Mouse (Mus musculus) ES-Bruce4 (cell line): ENCODE data around the gene Arhgef10l. TPM values are rescaled to one million over a fixed set of nuclear protein-coding genes. Genes with fewer than 3 reads are reported as not detected.

Experiments used
- H3K27ac ChIP-seq: 2 replicates; pipeline ENCODE4 v1.5.1; 2012; ENCODE audit warnings: low read length, inconsistent platforms; ENCODE audit not compliant: insufficient read depth
- H3K27me3 ChIP-seq: 2 replicates; pipeline ENCODE4 v1.6.1; 2012; ENCODE audit warnings: mild to moderate bottlenecking, low read length, inconsistent platforms; ENCODE audit not compliant: control insufficient read depth, poor library complexity, insufficient read depth, severe bottlenecking
- H3K36me3 ChIP-seq: 2 replicates; pipeline ENCODE4 v1.6.1; 2012; ENCODE audit warnings: inconsistent platforms, mild to moderate bottlenecking, low read length, moderate library complexity; ENCODE audit not compliant: control insufficient read depth, poor library complexity, insufficient read depth, severe bottlenecking
- H3K4me1 ChIP-seq: one replicate; pipeline ENCODE4 v1.8.1; 2011; ENCODE audit warnings: low read length; ENCODE audit not compliant: control insufficient read depth, insufficient read depth
- H3K4me3 ChIP-seq: 2 replicates; pipeline ENCODE4 v1.5.1; 2011; ENCODE audit warnings: low read depth, mild to moderate bottlenecking, low read length
- H3K9ac ChIP-seq: 2 replicates; pipeline ENCODE4 v1.6.1; 2012; ENCODE audit warnings: low read depth, mild to moderate bottlenecking, inconsistent platforms; ENCODE audit not compliant: poor library complexity, severe bottlenecking
- H3K9me3 ChIP-seq: replicated peaks from 2 replicates; pipeline ENCODE4 v1.6.1; 2012; ENCODE audit warnings: mild to moderate bottlenecking, low read length, inconsistent platforms; ENCODE audit not compliant: control insufficient read depth, poor library complexity, insufficient read depth, severe bottlenecking
- CTCF ChIP-seq: IDR thresholded peaks from one replicate; pipeline ENCODE4 v1.8.1; 2011; ENCODE audit warnings: low read depth, low read length
- EP300 ChIP-seq: IDR thresholded peaks from 2 replicates; pipeline ENCODE4 v1.6.1; 2011; ENCODE audit warnings: low read depth, low read length; ENCODE audit not compliant: insufficient read depth
- POLR2A ChIP-seq: IDR thresholded peaks from one replicate; pipeline ENCODE4 v1.8.1; 2011; ENCODE audit warnings: low read length; ENCODE audit not compliant: insufficient read depth
- polyA plus RNA-seq: library from polyadenylated mRNA; stranded (reverse); fragments of >200 nt; gene quantifications from 2 replicates; pipeline ENCODE4 v1.2.4, GENCODE M21; 2011; ENCODE audit warnings: low read depth; ENCODE audit not compliant: missing spikeins, insufficient read depth, insufficient read length

Gene Arhgef10l
- 7.5 and 7.7 TPM in 2 replicates for polyA plus RNA-seq

DNA sequence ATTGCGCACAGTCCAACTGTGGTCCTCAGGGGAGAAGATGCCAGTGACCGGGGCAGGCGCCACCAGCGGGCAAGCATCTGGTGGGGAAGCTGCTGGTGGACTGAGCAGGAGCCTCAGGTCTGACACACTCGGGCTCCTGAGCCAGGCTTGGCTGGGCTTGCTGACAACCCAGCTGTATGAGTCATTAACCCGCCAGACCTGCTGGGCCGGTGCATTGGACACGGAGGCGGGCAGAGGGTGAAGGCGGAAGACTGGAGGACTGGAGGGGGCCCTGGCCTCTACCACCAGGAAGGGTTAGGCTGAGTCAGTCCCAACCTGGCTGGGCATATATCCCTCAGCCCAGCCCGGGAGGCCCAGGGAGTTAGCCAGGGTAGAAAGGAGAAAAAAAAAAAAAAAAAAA lies at the start of gene Arhgef10l:
Arhgef10l (minus strand) TSS at position 253 of the 400 bp plus-strand sequence.
- TF ChIP-seq EP300 (no peak), POLR2A (no peak), CTCF (no peak)
- H3K27me3 ChIP-seq = no peaks in the 10 kb centered on the region
- no peaks in the 10 kb centered on the region for H3K9me3 ChIP-seq
- H3K9ac ChIP-seq = no peak within 1 kb of the TSS
- no peak within 1 kb of the TSS for H3K4me3 ChIP-seq
- peaks cover 10% of the 10 kb centered on the region for H3K4me1 ChIP-seq
- no peak within 1 kb of the TSS for H3K27ac ChIP-seq
- H3K36me3 ChIP-seq = no peaks in the 10 kb centered on the region

DNA sequence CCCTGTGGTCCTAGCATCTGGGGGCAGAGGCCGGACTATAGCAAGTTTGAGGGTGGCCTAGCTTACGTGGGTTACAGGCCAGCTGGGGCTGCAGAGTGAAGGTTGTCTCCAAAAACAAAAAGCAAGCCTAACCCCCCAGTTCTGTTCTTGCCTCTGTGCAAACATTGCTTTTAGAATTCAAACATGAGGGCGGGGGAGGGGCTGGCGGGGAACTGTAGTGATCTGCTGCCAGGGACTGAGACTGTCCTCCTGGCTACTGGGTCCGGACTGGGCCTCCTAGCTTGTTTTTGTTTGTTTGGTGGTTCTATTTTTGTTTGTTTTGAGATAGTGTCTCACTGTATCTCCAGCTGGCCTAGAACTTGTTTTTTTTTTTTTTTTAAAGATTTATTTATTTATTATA lies 48.8 kb upstream of the Arhgef10l start:
- Histone ChIP-seq H3K9ac (no peak overlapping the region), H3K27ac (no peak overlapping the region), H3K9me3 (no peaks in the 10 kb centered on the region), H3K4me3 (no peak overlapping the region), H3K27me3 (no peaks in the 10 kb centered on the region), H3K36me3 (peaks cover 91% of the 10 kb centered on the region), H3K4me1 (no peaks in the 10 kb centered on the region)
- TF ChIP-seq EP300 (no peak), POLR2A (no peak), CTCF (no peak)

GRCm38 (mm10) chr4:140713480-140714365 lies 47.9 kb upstream of the Arhgef10l start:
- Histone ChIP-seq H3K9ac (no peak overlapping the region), H3K4me3 (no peak overlapping the region), H3K9me3 (no peaks in the 10 kb centered on the region), H3K4me1 (no peaks in the 10 kb centered on the region), H3K27ac (no peak overlapping the region), H3K36me3 (peaks cover 92% of the 10 kb centered on the region), H3K27me3 (no peaks in the 10 kb centered on the region)
- TF ChIP-seq POLR2A = no peak
- peak; percentile 95 for TF ChIP-seq CTCF

DNA sequence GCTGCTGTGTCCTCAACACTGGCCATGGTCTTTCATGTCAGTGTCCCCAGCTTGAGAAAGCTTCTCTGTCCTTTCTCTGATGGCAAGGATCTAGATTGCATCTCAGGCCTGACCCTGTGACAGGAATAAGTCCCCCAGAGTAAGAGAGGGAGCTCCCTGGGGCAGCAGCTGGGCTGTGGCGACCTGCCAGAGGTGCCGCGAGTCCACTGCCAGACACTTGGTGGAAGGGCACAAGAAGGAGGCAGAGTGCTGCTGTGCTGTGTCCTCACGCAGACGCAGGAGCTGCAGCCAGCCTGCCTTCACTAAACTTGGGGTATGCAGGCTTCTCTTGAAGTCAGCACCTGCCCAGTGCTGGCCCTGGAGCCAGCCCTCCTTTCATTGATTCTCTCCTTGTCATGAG lies 45.5 kb upstream of the Arhgef10l start:
- Histone ChIP-seq H3K27ac (no peak overlapping the region), H3K9ac (no peak overlapping the region), H3K27me3 (no peaks in the 10 kb centered on the region), H3K36me3 (peaks cover 93% of the 10 kb centered on the region), H3K4me1 (no peaks in the 10 kb centered on the region), H3K9me3 (no peaks in the 10 kb centered on the region), H3K4me3 (no peak overlapping the region)
- TF ChIP-seq CTCF (no peak), EP300 (no peak), POLR2A (no peak)

GRCm38 (mm10) chr4:140710781-140711180 lies 45.0 kb upstream of the Arhgef10l start:
- Histone ChIP-seq H3K27ac (no peak overlapping the region), H3K4me3 (no peak overlapping the region), H3K4me1 (no peaks in the 10 kb centered on the region), H3K27me3 (no peaks in the 10 kb centered on the region), H3K9me3 (no peaks in the 10 kb centered on the region), H3K9ac (no peak overlapping the region), H3K36me3 (peaks cover 87% of the 10 kb centered on the region)
- no peak for TF ChIP-seq EP300
- no peak for TF ChIP-seq POLR2A
- no peak for TF ChIP-seq CTCF

- Histone ChIP-seq H3K27ac (no peak overlapping the region), H3K9ac (no peak overlapping the region), H3K9me3 (no peaks in the 10 kb centered on the region), H3K4me1 (peaks cover 3% of the 10 kb centered on the region), H3K36me3 (peaks cover 83% of the 10 kb centered on the region), H3K4me3 (no peak overlapping the region), H3K27me3 (no peaks in the 10 kb centered on the region)
- no peak for TF ChIP-seq EP300
- TF ChIP-seq CTCF = no peak
Observed at GRCm38 (mm10) chr4:140709617-140710016, 43.8 kb upstream of the Arhgef10l start.
